Mouse (Mus musculus) ES-Bruce4 (cell line): ENCODE data around the gene Epha8.

Experiments used
- CTCF ChIP-seq: IDR thresholded peaks from one replicate; pipeline ENCODE4 v1.8.1; 2011; ENCODE audit warnings: low read depth, low read length
- POLR2A ChIP-seq: IDR thresholded peaks from one replicate; pipeline ENCODE4 v1.8.1; 2011; ENCODE audit warnings: low read length; ENCODE audit not compliant: insufficient read depth

- TF ChIP-seq POLR2A (no peak), CTCF (no peak)
These were observed 12.5 kb upstream of the Epha8 start for GRCm38 (mm10) chr4:136969096-136969495.
